Mouse (Mus musculus): ENCODE data around the gene Wnt4. TPM values are rescaled to one million over a fixed set of nuclear protein-coding genes. Genes with fewer than 3 reads are reported as not detected.

Gene Wnt4
- polyA plus RNA-seq, 1 experiment from 2014 or later: 20.4 TPM

DNA sequence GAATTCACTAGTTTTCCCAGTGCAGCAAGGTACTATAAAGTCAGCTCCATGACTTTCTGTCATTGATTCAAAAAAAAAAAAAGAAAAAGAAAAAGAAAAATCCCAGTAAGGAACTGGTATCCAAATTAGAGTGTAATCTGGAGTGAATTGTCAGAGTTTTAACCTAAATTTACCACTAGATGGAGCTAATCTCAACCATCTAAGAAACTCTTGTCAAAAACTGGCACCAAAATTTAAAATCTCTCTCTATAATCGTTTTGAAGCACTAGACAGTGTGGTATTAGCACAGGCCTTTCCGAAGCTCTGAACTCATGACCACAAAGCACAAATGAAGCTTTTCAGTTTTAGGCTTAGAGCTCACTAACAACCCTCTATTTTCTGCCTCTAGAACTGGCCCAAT lies 36.2 kb downstream of the Wnt4 start:
- ATAC-seq (ENCODE audit: insufficient read depth, low FRiP score, low read depth): no peak
- no peak overlapping the region for H3K4me3 ChIP-seq (replicated peaks)
- 0 out of 2 replicates have a peak, but pooled peaks cover 7% of the 10 kb centered on the region for H3K36me3 ChIP-seq
- H3K9ac ChIP-seq: no peak overlapping the region
- H3K4me2 ChIP-seq: no peak overlapping the region
- H3K27me3 ChIP-seq (replicated peaks): no peaks in the 10 kb centered on the region
- 40% methylated on average over 2 of the region's 2 CpGs for WGBS
- no peak overlapping the region for H3K27ac ChIP-seq
- H3K4me1 ChIP-seq: peaks cover 5% of the 10 kb centered on the region; the same call in 1 of the 2 replicates
- no peaks in the 10 kb centered on the region for H3K9me3 ChIP-seq

DNA sequence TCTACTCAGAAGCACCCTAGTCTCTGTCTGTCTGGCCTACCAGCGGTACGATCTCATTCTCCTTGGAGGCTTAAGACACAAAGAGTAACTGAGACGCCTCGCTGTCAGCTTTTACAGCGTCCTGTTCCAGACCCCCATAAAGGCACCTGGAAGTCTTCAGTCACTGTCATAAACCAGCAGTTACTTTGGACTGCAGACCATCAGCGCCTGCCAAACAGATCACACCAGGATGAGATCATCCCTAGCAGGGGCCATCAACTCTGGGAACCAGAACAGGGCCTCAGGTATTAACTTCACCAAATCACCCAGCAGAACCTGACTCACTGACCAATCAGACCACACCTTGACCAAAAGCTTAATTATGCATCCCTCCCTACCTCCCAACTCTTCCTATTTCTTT lies 37.3 kb downstream of the Wnt4 start:
- H3K9me3 ChIP-seq: no peaks in the 10 kb centered on the region
- ATAC-seq (ENCODE audit: insufficient read depth, low FRiP score, low read depth): no peak
- H3K36me3 ChIP-seq: peaks cover 14% of the 10 kb centered on the region; the same call in 1 of the 2 replicates
- WGBS: 55% methylated on average over 6 of the region's 6 CpGs
- H3K4me3 ChIP-seq (replicated peaks): no peak overlapping the region
- no peak overlapping the region for H3K27ac ChIP-seq
- no peaks in the 10 kb centered on the region for H3K27me3 ChIP-seq (replicated peaks)
- H3K4me2 ChIP-seq: no peak overlapping the region
- peaks cover 5% of the 10 kb centered on the region; the same call in 1 of the 2 replicates for H3K4me1 ChIP-seq
- no peak overlapping the region for H3K9ac ChIP-seq

DNA sequence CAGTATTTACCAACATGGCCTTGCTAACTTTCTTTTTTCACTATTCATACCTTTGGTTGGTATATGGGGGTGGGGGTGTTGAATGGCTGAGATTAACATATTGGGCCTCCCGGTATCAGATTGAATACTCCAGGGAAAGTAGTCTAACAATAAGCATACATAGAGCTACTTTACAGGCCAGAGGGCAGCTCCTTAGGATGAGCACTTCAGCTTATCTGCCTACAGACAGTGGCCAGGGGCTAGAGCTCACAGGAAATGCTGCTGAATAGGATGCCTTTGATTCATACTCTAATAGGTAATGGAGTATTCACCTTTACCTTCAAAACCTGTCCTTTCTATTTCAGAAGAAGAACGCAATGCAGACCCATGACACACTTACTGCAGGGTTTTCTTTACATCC lies 37.8 kb downstream of the Wnt4 start:
- Histone ChIP-seq H3K36me3 (peaks cover 14% of the 10 kb centered on the region), H3K9me3 (no peaks in the 10 kb centered on the region), H3K27ac (no peak overlapping the region), H3K9ac (no peak overlapping the region), H3K4me2 (no peak overlapping the region), H3K27me3 (replicated peaks) (no peaks in the 10 kb centered on the region), H3K4me1 (peaks cover 5% of the 10 kb centered on the region; the same call in 1 of the 2 replicates), H3K4me3 (replicated peaks) (no peak overlapping the region)
- 74% methylated on average over 2 of the region's 2 CpGs for WGBS
- no peak for ATAC-seq (ENCODE audit: insufficient read depth, low FRiP score, low read depth)

DNA sequence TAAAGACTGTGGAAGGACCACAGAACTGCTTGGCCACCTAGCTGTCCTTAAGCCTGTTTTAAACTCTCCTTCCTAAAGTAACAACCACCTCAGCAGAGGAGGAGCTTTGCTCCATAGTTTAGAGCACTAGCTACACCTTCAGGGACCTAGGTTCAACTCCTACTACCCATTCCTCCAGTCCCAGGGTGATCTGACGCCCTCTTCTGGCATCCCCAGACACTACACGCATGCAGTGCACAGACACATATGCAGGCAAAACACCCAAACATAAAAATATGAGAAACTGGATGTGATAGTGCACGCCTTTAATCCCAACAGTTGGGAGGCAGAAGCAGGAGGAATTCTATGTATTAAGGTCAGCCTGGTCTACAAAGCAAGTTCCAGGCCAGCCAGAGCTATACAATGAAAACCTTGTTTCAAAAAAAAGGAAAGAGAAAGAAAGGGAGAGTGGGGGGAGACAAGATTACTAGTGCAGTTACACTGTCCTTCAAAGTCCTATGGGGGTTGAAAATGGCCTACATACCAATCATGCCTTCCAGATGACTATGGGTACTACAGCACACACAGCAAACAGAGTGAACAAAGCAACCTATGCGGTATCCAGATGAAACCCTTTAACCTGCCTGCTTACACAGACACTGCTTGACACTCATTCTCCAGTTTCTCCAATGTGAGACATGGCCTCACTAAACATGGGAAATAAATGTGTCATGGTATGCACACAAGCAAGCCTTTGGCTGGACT lies 38.9 kb downstream of the Wnt4 start:
- no peak overlapping the region for H3K4me3 ChIP-seq (replicated peaks)
- H3K27ac ChIP-seq: no peak overlapping the region
- 81% methylated on average over 4 of the region's 4 CpGs for WGBS

DNA sequence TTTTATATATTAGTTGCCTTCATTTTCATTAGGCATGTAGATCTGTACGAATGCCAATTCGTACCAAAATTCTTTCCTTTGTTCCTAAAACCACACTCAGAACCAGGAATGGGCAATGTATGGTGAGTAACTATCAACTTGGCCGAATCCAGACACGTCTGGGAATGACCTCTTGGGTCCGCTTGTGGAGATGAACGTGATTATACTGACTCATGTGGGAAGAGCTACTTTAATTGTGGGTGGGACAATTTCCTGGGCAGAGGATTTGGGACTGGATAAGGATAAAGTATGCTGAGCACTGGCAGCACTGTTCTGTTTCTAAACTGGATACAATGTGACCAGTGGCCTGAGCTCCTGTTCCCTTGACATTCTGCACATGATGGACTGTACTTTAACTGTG lies 47.6 kb downstream of the Wnt4 start:
- Histone ChIP-seq H3K36me3 (peaks cover 44% of the 10 kb centered on the region), H3K4me1 (no peaks in the 10 kb centered on the region), H3K4me3 (replicated peaks) (no peak overlapping the region), H3K4me2 (no peak overlapping the region), H3K27me3 (replicated peaks) (no peaks in the 10 kb centered on the region), H3K9ac (no peak overlapping the region), H3K9me3 (no peaks in the 10 kb centered on the region), H3K27ac (no peak overlapping the region)
- WGBS: 79% methylated on average over 6 of the region's 6 CpGs
- ATAC-seq (ENCODE audit: insufficient read depth, low FRiP score, low read depth): no peak

More for the DNA sequence above, 38.9 kb downstream of the Wnt4 start:
- H3K9me3 ChIP-seq: no peaks in the 10 kb centered on the region
- ATAC-seq (ENCODE audit: insufficient read depth, low FRiP score, low read depth): no peak
- peaks cover 19% of the 10 kb centered on the region for H3K36me3 ChIP-seq
- H3K4me2 ChIP-seq: no peak overlapping the region
- H3K9ac ChIP-seq: no peak overlapping the region
- no peaks in the 10 kb centered on the region for H3K27me3 ChIP-seq (replicated peaks)
- peaks cover 2% of the 10 kb centered on the region; the same call in 1 of the 2 replicates for H3K4me1 ChIP-seq

DNA sequence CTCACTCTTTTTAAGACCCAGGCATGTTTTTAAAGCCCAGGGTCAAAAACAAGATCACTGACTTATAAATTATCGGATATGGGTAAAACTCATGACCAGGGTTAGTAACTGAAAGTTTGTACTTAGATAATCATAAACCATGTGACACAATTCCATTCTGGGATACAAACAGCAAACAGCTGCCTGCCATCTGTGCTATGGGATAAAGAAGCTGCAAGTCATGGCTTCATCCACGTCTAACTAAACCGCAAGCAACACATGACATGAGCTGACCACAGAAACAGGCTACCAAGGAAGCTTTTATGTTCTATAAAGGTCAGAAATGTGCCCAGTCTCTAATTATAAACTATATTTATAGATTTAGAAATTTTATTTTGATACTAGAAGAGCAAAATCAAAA lies 49.2 kb downstream of the Wnt4 start:
- Histone ChIP-seq H3K27ac (no peak overlapping the region), H3K4me2 (no peak overlapping the region), H3K9ac (no peak overlapping the region), H3K36me3 (peaks cover 37% of the 10 kb centered on the region), H3K4me3 (replicated peaks) (no peak overlapping the region), H3K4me1 (no peaks in the 10 kb centered on the region), H3K27me3 (replicated peaks) (no peaks in the 10 kb centered on the region), H3K9me3 (no peaks in the 10 kb centered on the region)
- WGBS: 70% methylated on average over 3 of the region's 3 CpGs
- ATAC-seq (ENCODE audit: insufficient read depth, low FRiP score, low read depth): no peak

DNA sequence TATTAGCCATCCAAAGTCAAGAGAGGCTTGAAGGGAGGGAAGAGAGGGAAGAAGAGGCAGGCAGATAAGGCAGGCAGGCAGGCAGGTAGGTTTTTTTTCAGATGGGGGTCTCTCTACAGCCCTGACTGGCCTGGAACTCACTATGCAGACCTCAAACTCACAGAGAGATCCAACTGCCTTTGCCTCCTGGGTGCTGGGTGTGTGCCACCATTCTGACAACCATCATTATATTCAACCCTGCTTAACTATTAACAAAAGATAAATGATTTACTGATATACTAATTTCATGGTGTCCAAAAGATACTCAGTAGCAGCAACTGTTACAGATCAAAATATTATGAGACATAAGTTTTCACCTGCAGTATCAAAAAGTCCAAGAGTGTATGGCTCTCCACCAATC lies 54.8 kb downstream of the Wnt4 start:
- Histone ChIP-seq H3K36me3 (peaks cover 33% of the 10 kb centered on the region), H3K9me3 (no peaks in the 10 kb centered on the region), H3K9ac (no peak overlapping the region), H3K27me3 (replicated peaks) (no peaks in the 10 kb centered on the region), H3K27ac (no peak overlapping the region), H3K4me3 (replicated peaks) (no peak overlapping the region), H3K4me1 (no peaks in the 10 kb centered on the region), H3K4me2 (no peak overlapping the region)
- no peak for ATAC-seq (ENCODE audit: insufficient read depth, low FRiP score, low read depth)

DNA sequence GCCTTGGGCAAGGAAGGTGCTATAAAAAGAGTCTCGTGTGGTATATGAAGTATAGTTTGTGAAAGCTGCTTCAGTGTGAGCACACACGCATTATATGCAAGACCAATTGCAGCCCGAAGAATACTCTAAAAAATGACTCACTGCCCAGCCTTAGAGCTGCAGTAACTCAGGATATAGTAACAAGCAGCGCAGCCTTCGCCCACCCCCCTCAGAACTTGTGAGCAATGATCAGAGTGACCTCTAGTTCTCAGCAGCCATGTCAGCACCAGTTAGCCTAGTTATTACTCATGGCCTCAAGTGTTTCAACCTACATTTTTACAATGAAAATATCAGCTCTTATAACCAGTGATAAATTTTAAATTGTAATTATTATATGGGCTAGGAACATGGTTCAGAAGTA lies 59.2 kb downstream of the Wnt4 start:
- Histone ChIP-seq H3K27ac (no peak overlapping the region), H3K9me3 (no peaks in the 10 kb centered on the region), H3K4me1 (peaks cover 6% of the 10 kb centered on the region; the same call in 1 of the 2 replicates), H3K9ac (no peak overlapping the region), H3K27me3 (replicated peaks) (no peaks in the 10 kb centered on the region), H3K36me3 (peaks cover 13% of the 10 kb centered on the region; the same call in 1 of the 2 replicates), H3K4me3 (replicated peaks) (no peak overlapping the region), H3K4me2 (no peak overlapping the region)
- no peak for ATAC-seq (ENCODE audit: insufficient read depth, low FRiP score, low read depth)
- 83% methylated on average over 5 of the region's 5 CpGs for WGBS

DNA sequence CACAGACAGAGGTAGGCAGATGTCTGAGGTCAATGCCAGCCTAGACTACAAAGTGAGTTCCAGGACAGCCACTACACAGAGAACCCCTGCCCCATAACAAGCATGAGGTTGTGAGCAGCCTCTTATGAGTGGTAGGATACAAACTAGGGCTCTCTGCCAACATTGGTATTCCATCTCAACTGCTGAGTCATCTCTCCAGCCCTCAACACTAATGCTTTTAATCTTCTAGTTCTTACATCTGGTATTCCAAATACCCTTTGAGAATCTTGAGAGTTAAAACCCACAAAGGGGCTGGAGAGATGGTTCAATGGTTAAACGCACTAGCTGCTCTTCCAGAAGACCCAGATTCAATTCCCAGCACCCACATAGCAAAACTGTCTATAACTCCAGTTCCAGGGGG lies 62.1 kb downstream of the Wnt4 start:
- WGBS: 76% methylated on average over 1 of the region's 1 CpGs
- peaks cover 9% of the 10 kb centered on the region; the same call in 1 of the 2 replicates for H3K4me1 ChIP-seq
- no peak for ATAC-seq (ENCODE audit: insufficient read depth, low FRiP score, low read depth)

DNA sequence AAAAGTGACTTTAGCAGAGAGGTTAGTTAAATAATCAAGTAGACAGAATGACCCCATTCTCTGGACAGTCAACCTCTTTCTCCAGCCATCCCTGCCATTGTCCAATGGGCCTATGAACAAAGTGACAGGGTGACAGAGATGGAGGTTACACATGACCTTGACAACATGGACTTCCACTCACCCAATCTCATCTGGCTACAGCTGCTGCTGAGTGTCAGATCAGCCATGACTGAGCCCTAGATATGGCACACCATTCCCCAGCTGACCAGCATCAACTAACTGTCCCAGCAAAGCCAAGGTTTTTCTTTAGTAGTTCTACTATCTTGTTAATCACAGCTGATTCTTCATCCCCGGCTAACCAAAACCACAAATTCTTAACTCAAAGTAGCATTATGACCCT lies 65.5 kb downstream of the Wnt4 start:
- Histone ChIP-seq H3K36me3 (peaks cover 8% of the 10 kb centered on the region), H3K4me2 (no peak overlapping the region), H3K9me3 (no peaks in the 10 kb centered on the region), H3K9ac (no peak overlapping the region), H3K4me3 (replicated peaks) (no peak overlapping the region), H3K27me3 (replicated peaks) (no peaks in the 10 kb centered on the region), H3K4me1 (peaks cover 6% of the 10 kb centered on the region; the same call in 1 of the 2 replicates), H3K27ac (no peak overlapping the region)
- 77% methylated on average over 1 of the region's 1 CpGs for WGBS
- no peak for ATAC-seq (ENCODE audit: insufficient read depth, low FRiP score, low read depth)

More for the DNA sequence above, 62.1 kb downstream of the Wnt4 start:
- Histone ChIP-seq H3K27ac (no peak overlapping the region), H3K9me3 (no peaks in the 10 kb centered on the region), H3K4me2 (no peak overlapping the region), H3K9ac (no peak overlapping the region), H3K4me3 (replicated peaks) (no peak overlapping the region), H3K27me3 (replicated peaks) (no peaks in the 10 kb centered on the region), H3K36me3 (peaks cover 9% of the 10 kb centered on the region; the same call in 1 of the 2 replicates)

DNA sequence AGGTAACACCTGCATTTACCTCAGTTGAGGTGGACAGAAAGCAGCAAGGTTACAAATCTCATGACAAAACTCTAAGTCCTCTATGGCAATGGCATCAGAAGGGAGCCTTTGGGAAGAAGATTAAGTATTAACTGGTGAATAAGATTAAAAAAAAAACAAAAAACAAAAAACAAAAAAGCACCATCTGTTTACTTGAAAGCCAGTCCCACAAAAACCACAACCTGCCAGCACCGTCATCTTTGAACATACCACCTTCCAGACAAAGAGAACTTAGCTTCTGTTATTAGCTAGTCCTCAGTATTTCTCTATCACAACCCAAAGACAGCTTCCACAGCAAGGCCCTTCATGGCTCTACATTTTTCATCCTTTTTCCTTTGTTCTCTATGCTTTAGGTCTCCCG lies 67.8 kb downstream of the Wnt4 start:
- Histone ChIP-seq H3K9me3 (no peaks in the 10 kb centered on the region), H3K27ac (no peak overlapping the region), H3K4me3 (replicated peaks) (no peak overlapping the region), H3K36me3 (peaks cover 8% of the 10 kb centered on the region), H3K9ac (no peak overlapping the region), H3K27me3 (replicated peaks) (no peaks in the 10 kb centered on the region), H3K4me1 (0 out of 2 replicates have a peak, but pooled peaks cover 3% of the 10 kb centered on the region), H3K4me2 (no peak overlapping the region)
- no peak for ATAC-seq (ENCODE audit: insufficient read depth, low FRiP score, low read depth)
- 88% methylated on average over 2 of the region's 2 CpGs for WGBS

DNA sequence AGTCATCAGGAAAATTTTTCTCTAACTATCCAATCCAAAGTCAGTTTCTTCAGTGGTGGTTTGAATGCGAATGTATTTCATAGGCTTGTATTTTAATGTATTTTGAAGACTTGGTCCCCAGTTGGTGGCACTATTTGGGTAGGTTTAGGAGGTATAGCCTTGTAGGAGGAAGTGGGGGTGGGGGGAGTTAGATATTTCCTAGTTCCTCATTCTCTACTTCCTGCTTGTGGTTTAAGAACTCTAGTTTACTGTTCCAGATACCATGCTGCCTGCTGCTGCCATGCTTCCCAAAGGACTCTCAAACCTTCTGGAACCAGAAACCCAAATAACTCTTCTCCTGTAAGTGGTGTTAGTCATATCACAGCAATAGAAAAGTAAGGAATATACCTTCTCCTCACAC lies 68.5 kb downstream of the Wnt4 start:
- ATAC-seq (ENCODE audit: insufficient read depth, low FRiP score, low read depth): no peak
- H3K9ac ChIP-seq: no peak overlapping the region
- WGBS: 82% methylated on average over 1 of the region's 1 CpGs

More for the DNA sequence above, 68.5 kb downstream of the Wnt4 start:
- Histone ChIP-seq H3K36me3 (peaks cover 10% of the 10 kb centered on the region), H3K4me3 (replicated peaks) (no peak overlapping the region), H3K27ac (no peak overlapping the region), H3K4me2 (no peak overlapping the region), H3K27me3 (replicated peaks) (no peaks in the 10 kb centered on the region), H3K4me1 (0 out of 2 replicates have a peak, but pooled peaks cover 3% of the 10 kb centered on the region), H3K9me3 (no peaks in the 10 kb centered on the region)
